Comparison of ENCODE assay signal across 27 mouse cellular contexts in the genomic region with DNA sequence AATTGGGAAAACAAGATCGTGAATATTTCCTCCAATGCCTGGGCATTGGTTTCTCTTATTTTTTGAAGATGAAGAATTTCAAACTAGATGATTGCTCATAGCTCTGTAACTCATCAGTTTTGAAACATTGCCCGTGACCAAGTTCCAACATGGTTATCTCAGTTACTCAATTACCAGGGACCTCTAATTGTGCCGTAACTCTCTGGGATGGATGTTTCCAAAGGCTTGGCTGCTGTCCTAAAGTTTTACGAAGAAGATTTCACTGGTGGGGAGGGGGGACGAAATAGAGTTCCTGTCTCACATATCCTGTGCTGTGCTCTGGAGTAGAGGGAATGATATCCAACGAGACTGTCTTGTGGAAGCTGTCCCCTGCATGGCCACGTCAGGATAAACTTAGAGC.
DNase-seq lines count a peak whose midpoint lies in the region; ATAC-seq lines count a peak whose summit lies in the region.
"Had no signal": no experiment of that assay in that cellular context is flagged by ENCODE, and none has a peak within 500 bp of the region (broad histone marks: within the 10 kb centered on the region; RNA-seq: fewer than 3 reads in every experiment).

No protein-coding gene starts in this region.

- H3K9ac ChIP-seq in kidney, embryonic 15.5 days = no peak overlapping the region
- H3K9ac ChIP-seq: heart, embryonic 12.5 days; liver, embryonic 14.5 days had no signal

- H3K27ac ChIP-seq in kidney, embryonic 15.5 days = no peak overlapping the region
- H3K27ac ChIP-seq: gastrocnemius, adult 2 months; kidney, postnatal 0 days; liver, embryonic 14.5 days; macrophage had no signal

- H3K36me3 ChIP-seq in kidney, embryonic 15.5 days = peaks cover 69% of the 10 kb centered on the region

- H3K9me3 ChIP-seq in kidney, embryonic 15.5 days (replicated peaks) = no peaks in the 10 kb centered on the region
- H3K9me3 ChIP-seq: heart, embryonic 12.5 days had no signal

- H3K4me3 ChIP-seq in kidney, embryonic 15.5 days (replicated peaks) = no peak overlapping the region
- H3K4me3 ChIP-seq: erythroblast, embryonic 14.5 days; gastrocnemius, adult 2 months; heart, embryonic 12.5 days had no signal

- 81% methylated on average over 7 of the region's 7 CpGs for WGBS in kidney, embryonic 15.5 days

- no peaks in the 10 kb centered on the region for H3K4me1 ChIP-seq in kidney, embryonic 15.5 days
- H3K4me1 ChIP-seq: heart, embryonic 12.5 days had no signal

- DNase-seq in adrenal gland, postnatal 10 days = peak; percentile 28
- DNase-seq in adrenal gland, postnatal 36 days = no peak
- DNase-seq in heart, adult 9 months (ENCODE audit: low spot score in 2 of 2) = peak; percentile 33 to 49
- no peak for DNase-seq in heart, postnatal 25 days (ENCODE audit: low spot score)
- peak; percentile 32 to 53 for DNase-seq in kidney, postnatal 25 days
- DNase-seq: adrenal gland, adult 8-10 months; cerebellum, adult 2 months; cerebellum, postnatal 14 days; gastrocnemius, adult 2 months; gastrocnemius, postnatal 36 days; layer of hippocampus, postnatal 36 days; left cerebral cortex, postnatal 4 days; lung, adult 2 months; lung, postnatal 10 days; midbrain, embryonic 14.5 days; retina, postnatal 1 day; right cerebral cortex, postnatal 14 days; thymus, postnatal 4 days had no signal

- H3K27me3 ChIP-seq in kidney, embryonic 15.5 days = no peaks in the 10 kb centered on the region
- H3K27me3 ChIP-seq: heart, embryonic 12.5 days had no signal

- ATAC-seq in kidney, embryonic 15.5 days (replicated peaks; ENCODE audit: low FRiP score) = no peak
- peak; percentile 20; the same call in 1 of the 2 replicates for ATAC-seq in granulocyte monocyte progenitor cell, adult 5-6 weeks (replicated peaks; ENCODE audit: poor library complexity, severe bottlenecking)
- ATAC-seq: forebrain, embryonic 16.5 days; hindbrain, embryonic 16.5 days had no signal

- H3K4me2 ChIP-seq in kidney, embryonic 15.5 days = no peak overlapping the region
- H3K4me2 ChIP-seq: heart, embryonic 12.5 days had no signal

- intact Hi-C loops in heart, postnatal 25 days (cut with DNase I) = loop anchor here (10.0 kb wide), 1 partner anchor 73 kb away; no protein-coding TSS in a partner anchor

Comparison
In these comparisons a context has a peak if more than half of its experiments do, and no peak if none do; other contexts are left out.
1. DNase-seq: peak in adrenal gland, postnatal 10 days (single experiment), heart, adult 9 months (2 of 2) and kidney, postnatal 25 days (2 of 2); none in adrenal gland, postnatal 36 days (0 of 2) and heart, postnatal 25 days (single experiment).